In the genomic region with DNA sequence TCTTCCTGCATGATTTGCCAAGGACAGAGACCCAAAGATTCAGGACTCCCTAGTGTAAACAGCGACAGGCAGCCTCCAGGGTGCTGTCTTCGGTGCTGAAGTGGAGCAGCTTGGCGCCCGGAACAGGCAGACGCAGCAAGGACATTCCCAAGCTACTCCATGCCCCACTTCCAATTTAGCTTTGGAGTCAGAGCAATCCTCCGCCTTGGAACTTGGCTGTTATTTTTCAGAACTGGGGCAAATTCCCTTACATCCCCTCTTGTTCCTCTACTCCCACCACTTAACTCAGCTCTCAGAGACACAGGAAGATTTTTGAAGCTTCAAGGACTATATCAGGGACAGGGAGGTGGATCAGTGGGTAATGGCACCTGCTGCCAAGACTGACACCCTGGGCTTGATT, we compare ENCODE assay signal across 10 mouse cellular contexts.
DNase-seq lines count a peak whose midpoint lies in the region; ATAC-seq and TF ChIP-seq lines count a peak whose summit lies in the region.
"Had no signal": no experiment of that assay in that cellular context is flagged by ENCODE, and none has a peak within 500 bp of the region (broad histone marks: within the 10 kb centered on the region; RNA-seq: fewer than 3 reads in every experiment).

No protein-coding gene starts in this region.

- H3ac ChIP-seq in C2C12 (ENCODE audit: control insufficient read depth, insufficient read length, low read depth) = no peak overlapping the region

- ATAC-seq in intestine, embryonic 14.5 days (replicated peaks; ENCODE audit: low FRiP score, low TSS enrichment, low read depth) = no peak
- no peak for ATAC-seq in intestine, embryonic 15.5 days
- ATAC-seq: midbrain, embryonic 15.5 days had no signal

- no peaks in the 10 kb centered on the region for H3K27me3 ChIP-seq in intestine, embryonic 14.5 days (replicated peaks; ENCODE audit: control insufficient read depth, insufficient read depth, low read length)
- H3K27me3 ChIP-seq in intestine, embryonic 15.5 days (replicated peaks) = no peaks in the 10 kb centered on the region
- peaks cover 3% of the 10 kb centered on the region for H3K27me3 ChIP-seq in C2C12 (ENCODE audit: control insufficient read depth, insufficient read depth, insufficient read length)
- H3K27me3 ChIP-seq: midbrain, embryonic 15.5 days; stomach, embryonic 15.5 days had no signal

- WGBS in intestine, embryonic 14.5 days = 8% methylated on average over 6 of the region's 6 CpGs
- 11% methylated on average over 6 of the region's 6 CpGs for WGBS in intestine, embryonic 15.5 days

- H3K79me2 ChIP-seq in C2C12 (ENCODE audit: control insufficient read depth, insufficient read depth) = no peaks in the 10 kb centered on the region

- H3K4me3 ChIP-seq in intestine, embryonic 14.5 days (ENCODE audit: low read depth, low read length) = no peak overlapping the region
- no peak overlapping the region for H3K4me3 ChIP-seq in intestine, embryonic 15.5 days (replicated peaks)
- no peak overlapping the region for H3K4me3 ChIP-seq in C2C12 (ENCODE audit: insufficient read depth, poor library complexity, severe bottlenecking)
- H3K4me3 ChIP-seq: midbrain, embryonic 15.5 days; stomach, embryonic 15.5 days had no signal

- no peaks in the 10 kb centered on the region for H3K9me3 ChIP-seq in intestine, embryonic 14.5 days (ENCODE audit: control insufficient read depth, low read length)
- H3K9me3 ChIP-seq in intestine, embryonic 15.5 days = no peaks in the 10 kb centered on the region
- H3K9me3 ChIP-seq: midbrain, embryonic 15.5 days; stomach, embryonic 15.5 days had no signal

- TF ChIP-seq CTCF in C2C12 (IDR thresholded peaks at IDR 0.05; ENCODE audit: control insufficient read depth, insufficient read depth, insufficient read length) = no peak

- no peaks in the 10 kb centered on the region for H3K79me3 ChIP-seq in C2C12 (ENCODE audit: low read depth)

- H3K4me1 ChIP-seq in intestine, embryonic 14.5 days (replicated peaks; ENCODE audit: control insufficient read depth, insufficient read depth, low read length) = no peaks in the 10 kb centered on the region
- no peaks in the 10 kb centered on the region for H3K4me1 ChIP-seq in intestine, embryonic 15.5 days (replicated peaks)
- H3K4me1 ChIP-seq: stomach, embryonic 15.5 days had no signal

- H3K36me3 ChIP-seq in intestine, embryonic 14.5 days (ENCODE audit: control insufficient read depth, insufficient read depth, low read length) = no peaks in the 10 kb centered on the region
- no peaks in the 10 kb centered on the region for H3K36me3 ChIP-seq in intestine, embryonic 15.5 days
- no peaks in the 10 kb centered on the region for H3K36me3 ChIP-seq in C2C12 (ENCODE audit: control insufficient read depth, insufficient read depth)
- H3K36me3 ChIP-seq: midbrain, embryonic 15.5 days; stomach, embryonic 15.5 days had no signal

- H3K4me2 ChIP-seq in intestine, embryonic 14.5 days (ENCODE audit: low read length) = no peak overlapping the region
- H3K4me2 ChIP-seq in intestine, embryonic 15.5 days (replicated peaks) = no peak overlapping the region
- H3K4me2 ChIP-seq: midbrain, embryonic 15.5 days; stomach, embryonic 15.5 days had no signal

- H3K27ac ChIP-seq in intestine, embryonic 14.5 days (ENCODE audit: low read depth) = no peak overlapping the region
- H3K27ac ChIP-seq in intestine, embryonic 15.5 days = no peak overlapping the region
- H3K27ac ChIP-seq: midbrain, embryonic 15.5 days; stomach, embryonic 15.5 days had no signal

- H3K9ac ChIP-seq in intestine, embryonic 14.5 days (ENCODE audit: low read length) = no peak overlapping the region
- no peak overlapping the region for H3K9ac ChIP-seq in intestine, embryonic 15.5 days
- H3K9ac ChIP-seq: midbrain, embryonic 15.5 days; stomach, embryonic 15.5 days had no signal

- peak; percentile 87 for DNase-seq in intestine, embryonic 14.5 days (ENCODE audit: low spot score)
- peak; percentile 33 for DNase-seq in adipocyte (ENCODE audit: low spot score)
- DNase-seq in kidney, postnatal 4 days = peak; percentile 81 to 82
- no peak for DNase-seq in spleen, postnatal 14 days (ENCODE audit: low spot score in 2 of 2)
- DNase-seq in gastrocnemius, adult 18-20 months (ENCODE audit: low spot score) = no peak
- DNase-seq in cerebellum, postnatal 4 days (ENCODE audit: low spot score in 2 of 2) = no peak

TF ChIP-seq in C2C12, 6 proteins besides CTCF, POLR2A, EP300 and RAD21:
- TF ChIP-seq FOSL1 (IDR thresholded peaks at IDR 0.05; ENCODE audit: insufficient read depth, low read length, poor library complexity, severe bottlenecking) (no peak), MYOD1 (IDR thresholded peaks at IDR 0.05; ENCODE audit: control insufficient read depth, insufficient read length, low read depth) (no peak), MAX (IDR thresholded peaks at IDR 0.05) (peak; percentile 23)

Comparison
In these comparisons a context has a peak if more than half of its experiments do, and no peak if none do; other contexts are left out.
1. DNase-seq: peak in intestine, embryonic 14.5 days (single experiment), adipocyte (single experiment) and kidney, postnatal 4 days (2 of 2); none in spleen, postnatal 14 days (0 of 2), gastrocnemius, adult 18-20 months (single experiment) and cerebellum, postnatal 4 days (0 of 2).